Mouse (Mus musculus) layer of hippocampus, adult 11-12 months (tissue): ENCODE measurements around the gene Fam107b.
"Not testable (repeated sequence)": the region's sequence is repeated elsewhere in the genome, so short reads cannot be mapped to it uniquely, and the experiment has no call there.

ENCODE experiments used
- DNase-seq: peaks from one replicate; pipeline ENCODE4 v3.0.0; 2022; ENCODE audit warnings: low spot score

Fam107b gene

GRCm38 (mm10) chr2:3658900-3659299, 88.6 kb downstream of the Fam107b start:
- no peak for DNase-seq

- no peak for DNase-seq
These were observed 89.1 kb downstream of the Fam107b start for GRCm38 (mm10) chr2:3659300-3659910.

GRCm38 (mm10) chr2:3664086-3664485, 93.8 kb downstream of the Fam107b start:
- no peak for DNase-seq

- DNase-seq = peak; percentile 69
These were observed 98.4 kb downstream of the Fam107b start for GRCm38 (mm10) chr2:3668682-3669081.

- DNase-seq = no peak
These were observed 99.4 kb downstream of the Fam107b start for GRCm38 (mm10) chr2:3669646-3670045.

DNA sequence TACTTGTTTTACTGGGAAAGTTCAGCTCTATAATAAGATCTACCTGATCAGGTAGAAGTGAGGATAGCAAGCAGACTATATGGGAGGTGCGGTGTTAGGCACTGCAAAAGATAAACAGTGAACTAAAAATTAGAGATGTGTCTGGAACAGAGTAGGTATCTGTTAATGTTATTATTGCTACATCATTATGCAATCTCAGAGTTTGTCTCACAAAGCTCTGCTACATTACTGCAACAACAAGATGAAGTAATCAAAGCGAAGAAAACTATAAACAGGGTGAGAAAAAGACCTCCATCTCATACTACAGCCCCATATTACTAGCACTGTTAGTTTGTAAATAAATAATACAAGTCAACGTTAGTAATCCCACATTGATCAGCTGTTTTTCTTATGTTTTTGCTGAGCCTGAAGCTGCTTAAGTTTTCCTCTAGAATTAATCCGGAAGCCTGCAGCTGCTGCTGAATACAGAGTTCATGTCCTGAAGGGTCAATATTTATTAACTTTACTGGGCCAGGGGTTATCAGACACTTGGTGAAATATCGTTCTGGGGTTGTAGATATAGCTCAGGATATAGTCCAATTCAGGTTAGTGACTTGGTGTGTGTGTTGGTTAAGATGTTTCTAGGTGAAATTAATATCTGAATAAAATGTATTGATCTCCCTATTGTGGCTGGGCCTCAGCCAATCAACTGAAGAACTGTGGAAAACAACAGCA, 102.5 kb downstream of the Fam107b start:
- no peak for DNase-seq

DNA sequence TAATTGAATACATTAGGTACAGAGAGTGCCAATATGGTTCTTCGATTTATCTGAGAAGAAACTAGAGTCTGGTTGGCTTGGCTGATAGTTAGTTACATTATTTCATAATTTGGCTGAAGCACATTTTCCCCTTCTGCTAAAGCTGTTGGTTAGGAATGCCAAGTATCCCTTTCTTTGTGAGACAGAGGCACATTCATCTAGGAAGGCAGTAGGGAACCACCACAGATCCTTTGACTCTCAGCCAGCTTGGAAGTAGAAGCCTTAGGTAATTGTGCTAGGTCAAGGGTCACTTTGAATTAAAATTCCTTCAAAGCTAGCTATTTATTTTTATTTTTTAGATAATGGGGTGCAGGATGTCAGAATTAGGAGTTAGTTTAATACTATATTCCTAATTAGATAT, 105.2 kb downstream of the Fam107b start:
- no peak for DNase-seq

DNA sequence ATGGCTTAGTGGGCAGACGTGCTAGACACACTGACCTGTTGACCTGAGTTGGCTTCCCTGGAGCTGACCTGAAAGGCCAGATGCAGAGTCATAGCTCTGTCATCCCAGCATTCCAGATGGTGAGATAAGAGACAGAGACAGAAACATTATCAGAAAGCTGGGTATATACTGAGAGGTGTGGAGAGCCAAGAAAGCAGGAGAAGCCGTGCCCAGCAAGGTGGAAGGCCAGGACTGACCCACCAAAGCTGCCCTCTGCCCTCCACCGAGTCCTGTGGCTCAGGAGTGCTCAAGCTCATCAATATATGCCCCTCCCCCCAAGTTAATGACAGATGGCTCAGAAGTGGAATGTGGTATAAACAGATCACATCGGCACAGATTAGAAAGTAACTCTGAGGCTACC, 112.4 kb downstream of the Fam107b start:
- no peak for DNase-seq

GRCm38 (mm10) chr2:3683343-3683742, 113.1 kb downstream of the Fam107b start:
- DNase-seq = no peak

GRCm38 (mm10) chr2:3683751-3684229, 113.5 kb downstream of the Fam107b start:
- peak; percentile 7 for DNase-seq

DNA sequence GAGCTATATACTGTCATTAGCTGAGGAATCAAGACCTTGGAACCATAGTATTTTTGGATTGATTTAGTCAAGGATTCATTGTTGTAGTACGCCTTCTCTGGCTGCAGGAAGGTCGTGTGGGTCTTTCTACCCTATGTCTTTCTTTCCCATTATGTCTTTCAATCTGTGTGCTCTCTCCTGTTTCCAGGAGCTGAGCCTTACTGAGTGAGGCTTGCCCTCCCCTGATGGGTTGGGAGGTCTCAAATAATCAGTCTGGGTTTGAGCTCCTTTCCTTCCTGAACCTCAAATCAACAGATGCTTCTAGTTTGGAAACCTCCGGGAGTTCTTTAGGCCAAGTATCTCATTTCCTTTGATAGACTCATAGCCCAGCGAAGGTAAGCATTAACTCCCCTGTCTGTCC, 119.9 kb downstream of the Fam107b start:
- no peak for DNase-seq

DNA sequence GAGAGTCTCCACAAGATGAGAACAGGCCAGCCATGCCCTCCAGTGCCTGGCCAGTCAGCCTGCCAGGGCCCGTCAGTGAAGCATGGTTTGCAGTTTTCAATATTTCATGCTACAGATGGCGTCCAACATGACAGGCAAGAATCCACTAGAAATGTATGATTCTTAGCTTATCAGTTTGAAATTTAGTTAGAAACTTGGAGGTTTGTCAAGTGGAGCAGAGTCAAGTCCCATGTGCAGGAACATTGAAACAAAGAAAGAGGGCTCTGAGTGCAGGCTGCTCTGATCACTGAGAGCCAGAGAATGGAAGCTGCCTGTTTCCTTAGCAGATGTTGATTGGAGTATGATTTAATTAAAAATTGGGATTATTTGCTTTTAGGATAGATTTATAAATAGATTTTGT, 122.5 kb downstream of the Fam107b start:
- DNase-seq = no peak

GRCm38 (mm10) chr2:3695900-3696299, 125.6 kb downstream of the Fam107b start:
- no peak for DNase-seq

DNA sequence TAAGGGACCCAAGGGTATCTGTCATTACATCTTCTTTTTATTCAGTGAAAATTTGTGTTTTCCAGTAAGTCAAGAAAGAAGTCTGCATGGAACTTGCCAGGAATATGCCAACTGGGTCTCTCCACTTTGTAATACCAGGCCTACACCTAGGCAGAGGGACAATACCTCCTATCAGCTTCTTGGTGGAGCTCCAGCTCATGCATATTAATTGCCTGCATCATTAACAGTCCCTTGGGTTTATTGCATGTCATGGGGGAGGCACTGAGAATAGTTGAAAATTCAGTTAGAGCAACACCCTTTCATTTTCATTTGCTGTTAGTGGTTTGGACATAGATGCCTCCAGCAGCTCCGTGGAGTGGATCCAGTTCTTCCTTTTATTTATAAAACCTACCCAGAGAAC, 130.1 kb downstream of the Fam107b start:
- DNase-seq = no peak

GRCm38 (mm10) chr2:3702640-3703190, 132.4 kb downstream of the Fam107b start:
- DNase-seq = no peak

DNA sequence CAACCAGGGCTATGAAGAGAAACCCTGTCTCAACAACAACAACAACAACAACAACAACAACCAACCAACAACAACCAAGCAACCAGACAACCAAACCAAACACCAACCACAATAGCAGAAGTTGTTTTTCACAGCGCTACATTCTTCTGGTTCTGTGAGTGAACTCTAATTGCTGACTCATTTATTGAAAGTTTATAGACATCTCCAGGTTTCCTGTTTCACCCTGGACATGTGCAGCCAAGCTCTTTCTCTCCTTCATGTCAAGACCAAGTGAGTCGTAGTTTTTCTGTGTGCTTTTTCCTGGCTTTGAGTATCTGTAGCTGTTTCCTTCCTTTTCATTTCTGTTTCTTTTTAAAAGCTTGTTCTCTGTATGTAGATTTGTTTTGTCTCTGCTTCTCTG, 133.5 kb downstream of the Fam107b start:
- no peak for DNase-seq

DNA sequence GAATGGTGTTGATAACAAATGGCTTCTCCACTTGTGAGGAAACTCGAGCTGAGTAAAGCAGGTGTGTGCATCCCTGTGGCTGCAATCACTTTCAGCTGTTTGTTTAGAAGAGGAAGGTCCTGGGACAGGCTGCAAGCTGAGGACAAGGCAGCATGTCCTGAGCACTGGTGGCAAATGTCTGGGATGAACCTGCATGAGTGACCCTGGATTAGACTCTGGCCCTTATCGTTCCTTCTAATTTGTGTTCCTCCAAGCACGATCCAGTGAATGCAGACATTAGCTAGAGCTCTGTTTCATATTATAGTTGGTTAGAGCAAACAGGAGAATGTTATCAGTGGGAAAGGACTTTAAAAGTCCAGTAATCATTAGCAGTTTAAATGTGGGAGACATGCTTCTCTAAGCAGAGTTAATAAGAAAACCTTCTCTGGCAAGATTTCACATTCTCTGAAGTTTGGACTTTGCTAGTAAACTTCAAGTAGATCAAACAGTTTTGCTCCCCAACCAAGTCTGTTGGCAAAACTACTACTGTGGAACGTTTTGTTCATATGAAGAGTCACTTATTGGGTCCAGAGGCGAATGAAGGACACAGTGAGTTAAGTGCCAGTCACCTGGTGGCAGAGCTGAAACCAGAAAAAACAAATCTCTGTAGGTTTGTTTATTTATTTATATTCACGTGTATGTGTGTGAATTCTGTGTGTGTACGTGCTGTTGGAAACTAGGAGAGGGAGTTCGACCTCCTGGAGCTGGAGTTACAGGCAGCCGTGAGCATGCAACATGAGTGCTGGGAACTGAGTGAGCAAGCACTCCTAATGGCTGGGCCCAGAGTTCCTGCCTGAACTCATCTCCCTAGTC, 134.2 kb downstream of the Fam107b start:
- DNase-seq = no peak

DNA sequence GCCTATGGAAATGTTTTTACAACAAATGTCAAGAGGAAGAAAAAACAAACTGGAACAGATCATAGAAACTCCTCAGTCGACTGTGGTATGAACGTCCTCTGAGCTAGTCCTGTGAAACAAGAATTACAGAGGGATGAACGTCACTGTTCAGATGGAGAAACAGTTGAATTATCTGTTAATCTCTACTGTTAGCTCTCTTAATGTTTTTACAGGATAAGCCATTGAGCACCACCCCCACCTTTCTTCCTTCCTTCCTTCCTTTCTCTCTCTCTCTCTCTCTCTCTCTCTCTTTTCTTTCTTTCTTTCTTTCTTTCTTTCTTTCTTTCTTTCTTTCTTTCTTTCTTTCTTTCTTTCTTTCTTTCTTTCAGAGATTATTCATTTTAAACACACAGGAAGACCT, 135.0 kb downstream of the Fam107b start:
- not testable (repeated sequence) for DNase-seq

DNA sequence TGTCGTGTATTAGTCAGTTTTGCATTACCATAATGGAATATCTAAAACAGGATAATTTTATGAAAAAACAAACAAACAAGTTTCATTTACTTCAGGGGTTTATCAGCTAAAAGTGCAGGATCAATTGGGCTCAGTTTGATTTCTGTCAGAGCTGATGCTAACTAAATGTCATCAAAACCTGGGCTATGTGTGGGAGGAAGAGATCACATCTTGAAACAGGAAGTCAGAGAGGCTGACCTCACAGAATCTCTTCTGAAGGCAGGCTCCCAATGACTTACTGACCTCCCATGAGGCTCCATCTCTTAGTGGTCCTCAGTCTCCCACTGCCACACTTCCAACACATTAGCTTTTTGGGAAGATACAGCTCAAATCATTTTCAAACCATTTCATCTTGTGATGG, 136.9 kb downstream of the Fam107b start:
- DNase-seq = no peak

- DNase-seq = no peak
These were observed 138.3 kb downstream of the Fam107b start for GRCm38 (mm10) chr2:3708621-3709020.

GRCm38 (mm10) chr2:3709882-3710281, 139.6 kb downstream of the Fam107b start:
- no peak for DNase-seq

DNA sequence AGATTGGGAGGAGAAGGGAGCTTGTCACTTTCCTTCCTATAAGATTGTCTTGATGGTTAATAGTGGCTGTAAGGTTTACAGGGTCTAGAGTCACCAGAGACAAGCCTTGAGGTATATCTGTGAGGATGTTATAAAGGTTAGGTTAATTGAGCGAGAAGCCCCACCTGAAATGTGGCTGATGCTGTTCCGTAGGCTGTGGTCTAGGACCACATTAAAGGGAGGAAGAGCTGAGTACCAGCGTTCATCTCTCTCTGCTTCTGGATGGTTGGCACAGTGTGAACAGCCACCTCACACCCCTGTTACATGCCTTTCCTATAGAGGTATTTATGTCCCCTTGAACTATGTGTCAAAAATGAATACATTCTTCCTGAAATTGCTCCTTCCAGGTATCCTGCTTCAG, 140.2 kb downstream of the Fam107b start:
- no peak for DNase-seq
